Mouse (Mus musculus): ENCODE data around the gene Mgme1.

- TF ChIP-seq CTCF (conservative IDR thresholded peaks at IDR 0.05 in 1 of 2, IDR thresholded peaks at IDR 0.05 in 1 of 2; ENCODE audit: low read depth in 2 of 2, low read length in 2 of 2) (no peak), EP300 (IDR thresholded peaks at IDR 0.05; ENCODE audit: low read length) (no peak), POLR2A (IDR thresholded peaks at IDR 0.05; ENCODE audit: low read depth, low read length) (no peak), MAX (IDR thresholded peaks at IDR 0.05; ENCODE audit: low read length) (no peak), RAD21 (IDR thresholded peaks at IDR 0.05; ENCODE audit: low read depth, low read length) (no peak), JUND (conservative IDR thresholded peaks at IDR 0.05; ENCODE audit: low read depth, low read length) (no peak), JUN (IDR thresholded peaks at IDR 0.05; ENCODE audit: insufficient read depth, low read depth, low read length) (no peak), ZNF384 (IDR thresholded peaks at IDR 0.05; ENCODE audit: low read depth, low read length) (no peak), MAFK (IDR thresholded peaks at IDR 0.05; ENCODE audit: insufficient replicate concordance, low read length) (no peak), NELFE (IDR thresholded peaks at IDR 0.05; ENCODE audit: low read depth, low read length) (no peak), ELF1 (IDR thresholded peaks at IDR 0.05; ENCODE audit: low read depth, low read length) (no peak), GABPA (IDR thresholded peaks at IDR 0.05; ENCODE audit: insufficient replicate concordance, low read depth, low read length) (no peak), MEF2A (IDR thresholded peaks at IDR 0.05; ENCODE audit: borderline replicate concordance, low read depth, low read length) (no peak), USF1 (IDR thresholded peaks at IDR 0.05; ENCODE audit: low read depth, low read length) (no peak)
Observed at GRCm38 (mm10) chr2:144310273-144310672, 39.8 kb downstream of the Mgme1 start.
